Mouse (Mus musculus) CD4-positive, CD25-positive, alpha-beta regulatory T cell, adult 9 weeks (primary cell): Measurements from ENCODE around the gene Arf3. TPM values are rescaled to one million over a fixed set of nuclear protein-coding genes. Genes with fewer than 3 reads are reported as not detected.

Source experiments
- polyA plus RNA-seq: library from polyadenylated mRNA; unstranded; fragments of 100-300 nt; shearing (Covaris generic); gene quantifications from one replicate; pipeline ENCODE4 v1.2.1, GENCODE M21; 2017

Arf3 gene
- polyA plus RNA-seq: 35.9 TPM

GRCm38 (mm10) chr15:98762670-98763529 is at the start of gene Arf3:
Gene Arf3 (minus strand): TSS chr15:98763214.

GRCm38 (mm10) chr15:98809390-98809789 is 46.4 kb upstream of the Arf3 start, which contains the start of gene Ddn:
Gene Ddn (minus strand): TSS chr15:98809490.

GRCm38 (mm10) chr15:98789661-98790535 is 26.9 kb upstream of the Arf3 start, which contains the start of gene Wnt1:
Gene Wnt1 (plus strand): TSS chr15:98789857.

GRCm38 (mm10) chr15:98777762-98778161 is 14.7 kb upstream of the Arf3 start, which contains the start of gene Wnt10b:
Gene Wnt10b (minus strand): TSS chr15:98778150.

GRCm38 (mm10) chr15:98727443-98728321 is 35.3 kb downstream of the Arf3 start, which contains the start of gene Fkbp11:
Gene Fkbp11 (minus strand): TSS chr15:98728198.

GRCm38 (mm10) chr15:98707766-98708372 is 55.1 kb downstream of the Arf3 start, which contains the start of gene Ccdc65:
Gene Ccdc65 (plus strand): TSS chr15:98708207.

Other genes with a start within 250 kb of the Arf3 start
- gene Kansl2, start 228.9 kb downstream of the Arf3 start, polyA plus RNA-seq: 35.0 TPM
- 86.3 TPM for gene Ccnt1, start 192.3 kb downstream of the Arf3 start, polyA plus RNA-seq
- gene 4930415O20Rik, start 192.2 kb downstream of the Arf3 start, polyA plus RNA-seq: not detected
- 4.7 TPM for gene Adcy6, start 153.1 kb downstream of the Arf3 start, polyA plus RNA-seq
- 0.11 TPM for gene Cacnb3, start 132.4 kb downstream of the Arf3 start, polyA plus RNA-seq
- 32.3 TPM for gene Ddx23, start 100.3 kb downstream of the Arf3 start, polyA plus RNA-seq
- gene Rnd1, start 85.8 kb downstream of the Arf3 start, polyA plus RNA-seq: 1.6 TPM
- not detected for gene Ccdc65, start 55.0 kb downstream of the Arf3 start, polyA plus RNA-seq
- gene Fkbp11, start 35.0 kb downstream of the Arf3 start, polyA plus RNA-seq: 0.24 TPM
- gene Wnt10b, start 14.9 kb upstream of the Arf3 start, polyA plus RNA-seq: not detected
- not detected for gene Wnt1, start 26.6 kb upstream of the Arf3 start, polyA plus RNA-seq
- not detected for gene Ddn, start 46.3 kb upstream of the Arf3 start, polyA plus RNA-seq
- 156 TPM for gene Prkag1, start 68.3 kb upstream of the Arf3 start, polyA plus RNA-seq
- 26.5 TPM for gene Kmt2d, start 108.0 kb upstream of the Arf3 start, polyA plus RNA-seq
- gene Rhebl1, start 131.3 kb upstream of the Arf3 start, polyA plus RNA-seq: 23.2 TPM
- 0.09 TPM for gene Dhh, start 135.3 kb upstream of the Arf3 start, polyA plus RNA-seq
- gene Lmbr1l, start 155.0 kb upstream of the Arf3 start, polyA plus RNA-seq: 82.5 TPM
- gene Tuba1b, start 171.4 kb upstream of the Arf3 start, polyA plus RNA-seq: 486 TPM
- gene Gm49450, start 190.3 kb upstream of the Arf3 start, polyA plus RNA-seq: not detected
- 212 TPM for gene Tuba1a, start 190.5 kb upstream of the Arf3 start, polyA plus RNA-seq